Mouse (Mus musculus): ENCODE results near the gene Dnajb14. TPM values are rescaled to one million over a fixed set of nuclear protein-coding genes. Genes with fewer than 3 reads are reported as not detected.

The Dnajb14 gene
- polyA plus RNA-seq, 1 experiment from 2014 or later, result 4.8 TPM

Other genes with a start within 250 kb of the Dnajb14 start
- gene Ddit4l, start 246.1 kb upstream of the Dnajb14 start, polyA plus RNA-seq (2016; fragmentation: Nextera tagmentation; extraction: Ambion mirVana), result 13.6 and 16.4 TPM in 2 replicates
- gene Gm21962, start 196.2 kb upstream of the Dnajb14 start, polyA plus RNA-seq (2016; fragmentation: Nextera tagmentation; extraction: Ambion mirVana), result not detected in 2 replicates
- gene H2afz, start 3.2 kb upstream of the Dnajb14 start, polyA plus RNA-seq (2016; fragmentation: Nextera tagmentation; extraction: Ambion mirVana), result 3,193 and 3,605 TPM in 2 replicates
- 91.6 and 91.8 TPM in 2 replicates for gene Lamtor3, start 50.8 kb downstream of the Dnajb14 start, polyA plus RNA-seq (2016; fragmentation: Nextera tagmentation; extraction: Ambion mirVana)
- gene Dapp1, start 113.9 kb downstream of the Dnajb14 start, polyA plus RNA-seq (2016; fragmentation: Nextera tagmentation; extraction: Ambion mirVana), result 2.3 and 2.9 TPM in 2 replicates
- gene 1110002E22Rik, start 197.4 kb downstream of the Dnajb14 start, polyA plus RNA-seq (2016; fragmentation: Nextera tagmentation; extraction: Ambion mirVana), result 0.01 TPM in 1 of 2 replicates, not detected in the other
- not detected in 2 replicates for gene Gm5105, start 199.7 kb downstream of the Dnajb14 start, polyA plus RNA-seq (2016; fragmentation: Nextera tagmentation; extraction: Ambion mirVana)

All from midbrain, embryonic 10.5 days (tissue).